Mouse (Mus musculus) lung, postnatal 4 days (tissue): ENCODE data around the gene Fntb.

Experiments
- DNase-seq, 2 experiments: peaks; one replicate each; pipeline ENCODE4 v3.0.0; 2021

The Fntb gene

GRCm38 (mm10) chr12:76889404-76890184 is 124.2 kb downstream of the Fntb start:
- DNase-seq, result peak in 1 of 2 experiments; percentile 13

GRCm38 (mm10) chr12:76891160-76891559 is 125.8 kb downstream of the Fntb start:
- DNase-seq, result no peak

- no peak for DNase-seq
Measured at GRCm38 (mm10) chr12:76892910-76893695, 127.7 kb downstream of the Fntb start.

GRCm38 (mm10) chr12:76894792-76895559 is 129.6 kb downstream of the Fntb start:
- DNase-seq, result no peak

GRCm38 (mm10) chr12:76895777-76896176 is 130.4 kb downstream of the Fntb start:
- DNase-seq, result no peak

- DNase-seq, result no peak
Measured at GRCm38 (mm10) chr12:76896566-76896965, 131.2 kb downstream of the Fntb start.

- DNase-seq, result no peak
Measured at GRCm38 (mm10) chr12:76897006-76897405, 131.6 kb downstream of the Fntb start.

GRCm38 (mm10) chr12:76898141-76898540 is 132.8 kb downstream of the Fntb start:
- DNase-seq, result no peak

GRCm38 (mm10) chr12:76899261-76899975 is 134.0 kb downstream of the Fntb start:
- no peak for DNase-seq

- DNase-seq, result no peak
Measured at GRCm38 (mm10) chr12:76901508-76902294, 136.3 kb downstream of the Fntb start.

GRCm38 (mm10) chr12:76906278-76906677 is 140.9 kb downstream of the Fntb start:
- no peak for DNase-seq

- DNase-seq, result no peak
Measured at GRCm38 (mm10) chr12:76909218-76909617, 143.8 kb downstream of the Fntb start.

- no peak for DNase-seq
Measured at GRCm38 (mm10) chr12:76910258-76910940, 145.0 kb downstream of the Fntb start.

GRCm38 (mm10) chr12:76911171-76911726 is 145.9 kb downstream of the Fntb start:
- DNase-seq, result no peak

- no peak for DNase-seq
Measured at GRCm38 (mm10) chr12:76912193-76912592, 146.8 kb downstream of the Fntb start.

- DNase-seq, result no peak
Measured at GRCm38 (mm10) chr12:76916163-76916562, 150.8 kb downstream of the Fntb start.

- no peak for DNase-seq
Measured at GRCm38 (mm10) chr12:76918113-76918512, 152.7 kb downstream of the Fntb start.

GRCm38 (mm10) chr12:76918855-76919254 is 153.5 kb downstream of the Fntb start:
- no peak for DNase-seq

GRCm38 (mm10) chr12:76920398-76920797 is 155.0 kb downstream of the Fntb start:
- no peak for DNase-seq

GRCm38 (mm10) chr12:76920990-76921389 is 155.6 kb downstream of the Fntb start:
- DNase-seq, result no peak

GRCm38 (mm10) chr12:76923118-76923517 is 157.7 kb downstream of the Fntb start:
- DNase-seq, result no peak
